Mouse (Mus musculus) central nervous system, embryonic 18 days (tissue): ENCODE results near the gene BC048562. TPM values are rescaled to one million over a fixed set of nuclear protein-coding genes. Genes with fewer than 3 reads are reported as not detected.

Experiments used
- polyA plus RNA-seq: library from polyadenylated mRNA; depleted of rRNA; stranded (reverse); fragments of >200 nt; gene quantifications from 2 replicates; pipeline ENCODE4 v1.2.3, GENCODE M21; 2012; rRNA removed

Gene BC048562
- polyA plus RNA-seq: not detected in 2 replicates

GRCm38 (mm10) chr9:108436182-108436581 is at the start of gene BC048562:
TSS of gene BC048562 (plus strand) at chr9:108436482.

GRCm38 (mm10) chr9:108392676-108393075 is 43.6 kb upstream of the BC048562 start, which contains the start of gene 1700102P08Rik:
TSS of gene 1700102P08Rik (plus strand) at chr9:108392805.

GRCm38 (mm10) chr9:108428384-108428783 is 7.9 kb upstream of the BC048562 start, which contains the start of gene Ccdc36:
TSS of gene Ccdc36 (minus strand) at chr9:108428484.

GRCm38 (mm10) chr9:108460319-108461178 is 24.3 kb downstream of the BC048562 start, which contains the start of gene Ccdc71:
TSS of gene Ccdc71 (plus strand) at chr9:108460527.

GRCm38 (mm10) chr9:108461181-108461631 is 24.9 kb downstream of the BC048562 start, which contains the start of gene Klhdc8b:
TSS of gene Klhdc8b (minus strand) at chr9:108461581.

GRCm38 (mm10) chr9:108479721-108480351 is 43.6 kb downstream of the BC048562 start, which contains the start of gene Lamb2:
TSS of gene Lamb2 (plus strand) at chr9:108479736.

GRCm38 (mm10) chr9:108490559-108491285 is 54.4 kb downstream of the BC048562 start, which contains the start of gene Usp19:
TSS of gene Usp19 (plus strand) at chr9:108490602.

Other genes with a start within 250 kb of the BC048562 start
- gene Bsn, start 246.1 kb upstream of the BC048562 start, polyA plus RNA-seq: 20.1 and 25.7 TPM in 2 replicates
- gene Dag1, start 172.5 kb upstream of the BC048562 start, polyA plus RNA-seq: 33.7 and 34.6 TPM in 2 replicates
- 104 and 128 TPM in 2 replicates for gene Nicn1, start 146.1 kb upstream of the BC048562 start, polyA plus RNA-seq
- gene Amt, start 139.6 kb upstream of the BC048562 start, polyA plus RNA-seq: 62.3 and 64.8 TPM in 2 replicates
- gene Rhoa, start 130.4 kb upstream of the BC048562 start, polyA plus RNA-seq: 143 and 147 TPM in 2 replicates
- 34.3 and 38.3 TPM in 2 replicates for gene Tcta, start 130.3 kb upstream of the BC048562 start, polyA plus RNA-seq
- gene Gpx1, start 97.6 kb upstream of the BC048562 start, polyA plus RNA-seq: 311 and 335 TPM in 2 replicates
- gene Usp4, start 88.6 kb upstream of the BC048562 start, polyA plus RNA-seq: 124 and 135 TPM in 2 replicates
- gene 1700102P08Rik, start 43.7 kb upstream of the BC048562 start, polyA plus RNA-seq: 3.3 and 3.5 TPM in 2 replicates
- gene Ccdc36, start 8.0 kb upstream of the BC048562 start, polyA plus RNA-seq: 2.2 and 2.7 TPM in 2 replicates
- gene Ccdc71, start 24.0 kb downstream of the BC048562 start, polyA plus RNA-seq: 32.4 and 35.2 TPM in 2 replicates
- 67.4 and 67.8 TPM in 2 replicates for gene Klhdc8b, start 25.1 kb downstream of the BC048562 start, polyA plus RNA-seq
- 25.1 and 35.7 TPM in 2 replicates for gene Lamb2, start 43.3 kb downstream of the BC048562 start, polyA plus RNA-seq
- gene Usp19, start 54.1 kb downstream of the BC048562 start, polyA plus RNA-seq: 131 and 138 TPM in 2 replicates
- gene Qars, start 71.2 kb downstream of the BC048562 start, polyA plus RNA-seq: 120 and 140 TPM in 2 replicates
- 135 and 137 TPM in 2 replicates for gene Qrich1, start 80.3 kb downstream of the BC048562 start, polyA plus RNA-seq
- gene Impdh2, start 123.8 kb downstream of the BC048562 start, polyA plus RNA-seq: 131 and 132 TPM in 2 replicates
- gene Ndufaf3, start 131.0 kb downstream of the BC048562 start, polyA plus RNA-seq: 59.9 and 60.6 TPM in 2 replicates
- gene Dalrd3, start 133.4 kb downstream of the BC048562 start, polyA plus RNA-seq: 277 and 285 TPM in 2 replicates
- 260 and 264 TPM in 2 replicates for gene Wdr6, start 142.3 kb downstream of the BC048562 start, polyA plus RNA-seq
- gene P4htm, start 161.2 kb downstream of the BC048562 start, polyA plus RNA-seq: 35.4 and 35.5 TPM in 2 replicates
- 42.5 and 42.6 TPM in 2 replicates for gene Arih2, start 212.9 kb downstream of the BC048562 start, polyA plus RNA-seq
- gene Slc25a20, start 225.6 kb downstream of the BC048562 start, polyA plus RNA-seq: 22.7 and 22.8 TPM in 2 replicates